Comparison of ENCODE assay signal across 8 mouse cellular contexts in the genomic region with DNA sequence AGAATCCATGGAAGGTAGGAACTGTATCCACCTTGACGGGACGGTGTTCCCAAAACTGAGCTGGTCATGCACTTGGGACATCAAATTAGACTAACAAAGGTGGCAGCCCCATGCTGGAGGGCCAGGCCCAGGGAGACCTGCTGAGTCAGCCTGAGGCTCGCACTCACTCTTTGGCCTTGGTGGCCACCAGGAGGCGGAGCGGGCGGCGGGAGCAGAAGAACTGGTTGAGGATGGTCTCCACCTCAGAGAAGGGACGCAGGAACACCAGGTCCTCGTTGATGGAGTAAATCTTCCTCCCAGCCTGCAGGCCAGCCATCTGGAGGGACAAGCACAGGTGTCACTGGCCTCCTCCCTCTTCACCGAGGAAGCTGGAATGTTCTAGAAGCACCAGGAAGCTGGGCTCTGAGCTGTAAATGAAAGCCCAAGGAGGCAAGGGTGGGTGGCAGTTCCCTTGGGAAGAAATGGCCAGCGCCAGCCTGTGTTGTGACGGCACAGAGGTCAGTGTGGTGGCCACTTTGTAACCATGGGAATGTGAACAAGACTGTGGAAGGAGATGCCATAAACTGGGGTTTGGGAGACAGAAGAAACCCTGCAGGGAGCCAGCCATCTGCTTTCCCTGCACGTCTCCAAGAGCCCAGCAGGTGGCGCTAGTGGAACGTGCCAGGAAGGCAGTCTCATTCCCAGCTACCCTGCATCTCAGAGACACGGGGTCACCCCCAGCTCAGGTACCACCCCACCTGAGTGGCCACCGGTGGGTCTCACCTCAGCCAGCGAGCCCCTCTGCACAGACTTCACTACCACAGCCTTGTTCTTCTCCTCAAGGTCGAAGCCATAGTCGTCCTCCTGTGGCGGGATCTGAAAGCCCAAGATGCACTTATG.
DNase-seq lines count a peak whose midpoint lies in the region; ATAC-seq and TF ChIP-seq lines count a peak whose summit lies in the region.

No protein-coding gene starts in this region.

- no peaks in the 10 kb centered on the region for H3K9me3 ChIP-seq in embryonic facial prominence, embryonic 12.5 days
- H3K9me3 ChIP-seq in heart, embryonic 16.5 days (replicated peaks; ENCODE audit: control insufficient read depth, low read length) = no peaks in the 10 kb centered on the region
- H3K9me3 ChIP-seq in lung, embryonic 14.5 days (ENCODE audit: low read depth, low read length) = no peaks in the 10 kb centered on the region

- no peak overlapping the region for H3K4me3 ChIP-seq in embryonic facial prominence, embryonic 12.5 days
- no peak overlapping the region for H3K4me3 ChIP-seq in heart, embryonic 16.5 days (ENCODE audit: low read length)
- H3K4me3 ChIP-seq in lung, embryonic 14.5 days (ENCODE audit: low read depth, low read length) = no peak overlapping the region
- H3K4me3 ChIP-seq in thymus, adult 2 months (ENCODE audit: control insufficient read depth, insufficient read depth, low read length) = no peak overlapping the region

- H3K27me3 ChIP-seq in embryonic facial prominence, embryonic 12.5 days = no peaks in the 10 kb centered on the region
- H3K27me3 ChIP-seq in heart, embryonic 16.5 days (ENCODE audit: control insufficient read depth, insufficient read depth, low read length) = no peaks in the 10 kb centered on the region
- H3K27me3 ChIP-seq in lung, embryonic 14.5 days (ENCODE audit: insufficient read depth, low read length) = no peaks in the 10 kb centered on the region
- H3K27me3 ChIP-seq in thymus, adult 2 months (ENCODE audit: control insufficient read depth, insufficient read depth, low read length) = no peaks in the 10 kb centered on the region

- no peak overlapping the region for H3K27ac ChIP-seq in embryonic facial prominence, embryonic 12.5 days
- no peak overlapping the region for H3K27ac ChIP-seq in heart, embryonic 16.5 days (ENCODE audit: low read length)
- H3K27ac ChIP-seq in lung, embryonic 14.5 days (ENCODE audit: low read depth) = no peak overlapping the region
- no peak overlapping the region for H3K27ac ChIP-seq in thymus, adult 2 months (ENCODE audit: control insufficient read depth, insufficient read depth, low read length)

- WGBS in embryonic facial prominence, embryonic 12.5 days = 41% methylated on average over 21 of the region's 21 CpGs
- WGBS in heart, embryonic 16.5 days = 45% methylated on average over 21 of the region's 21 CpGs
- 46% methylated on average over 21 of the region's 21 CpGs for WGBS in lung, embryonic 14.5 days
- WGBS in thymus, adult 2 months = 67% methylated on average over 21 of the region's 21 CpGs

- TF ChIP-seq CTCF in lung, embryonic 14.5 days (IDR thresholded peaks at IDR 0.05; ENCODE audit: low read depth) = peak; percentile 99
- peak; percentile 95 for TF ChIP-seq CTCF in thymus, adult 2 months (IDR thresholded peaks at IDR 0.05; ENCODE audit: borderline replicate concordance, control insufficient read depth, extremely low read depth, insufficient read depth, low read length, poor library complexity)

- no peak overlapping the region for H3K4me2 ChIP-seq in embryonic facial prominence, embryonic 12.5 days (replicated peaks)
- H3K4me2 ChIP-seq in heart, embryonic 16.5 days (ENCODE audit: low read depth, low read length) = no peak overlapping the region
- H3K4me2 ChIP-seq in lung, embryonic 14.5 days = no peak overlapping the region

- peaks cover 28% of the 10 kb centered on the region for H3K36me3 ChIP-seq in embryonic facial prominence, embryonic 12.5 days
- peaks cover 3% of the 10 kb centered on the region; the same call in 1 of the 2 replicates for H3K36me3 ChIP-seq in heart, embryonic 16.5 days (ENCODE audit: control insufficient read depth, insufficient read depth)
- no peaks in the 10 kb centered on the region for H3K36me3 ChIP-seq in lung, embryonic 14.5 days (ENCODE audit: insufficient read depth)
- H3K36me3 ChIP-seq in thymus, adult 2 months (ENCODE audit: control insufficient read depth, insufficient read depth, low read length) = peaks cover 35% of the 10 kb centered on the region

- ATAC-seq in embryonic facial prominence, embryonic 12.5 days (ENCODE audit: insufficient number of reproducible peaks, insufficient read depth, low FRiP score, low TSS enrichment) = peak; percentile 32
- ATAC-seq in heart, embryonic 16.5 days (replicated peaks; ENCODE audit: extremely low read depth, insufficient read depth, low FRiP score) = peak; percentile 28; the same call in 1 of the 2 replicates
- ATAC-seq in lung, embryonic 14.5 days (ENCODE audit: insufficient read depth) = peak; percentile 71

- peak; percentile 65 for DNase-seq in CD4-positive helper T cell, adult 2 months (ENCODE audit: low read depth, low spot score)
- DNase-seq in adrenal gland, postnatal 36 days = peak; percentile 85 to 86
- peak; percentile 85 to 87 for DNase-seq in kidney, postnatal 4 days
- peak; percentile 86 for DNase-seq in lung, embryonic 14.5 days
- peak; percentile 39 for DNase-seq in ovary, adult 18-20 months (ENCODE audit: low spot score)
- peak; percentile 79 for DNase-seq in thymus, adult 2 months

- H3K4me1 ChIP-seq in embryonic facial prominence, embryonic 12.5 days = 0 out of 2 replicates have a peak, but pooled peaks cover 4% of the 10 kb centered on the region
- no peaks in the 10 kb centered on the region for H3K4me1 ChIP-seq in heart, embryonic 16.5 days (ENCODE audit: control insufficient read depth, insufficient read depth, low read length)
- no peaks in the 10 kb centered on the region for H3K4me1 ChIP-seq in lung, embryonic 14.5 days (ENCODE audit: insufficient read depth)
- no peaks in the 10 kb centered on the region for H3K4me1 ChIP-seq in thymus, adult 2 months (replicated peaks; ENCODE audit: control insufficient read depth, insufficient read depth, low read length)

- TF ChIP-seq POLR2A in thymus, adult 2 months (IDR thresholded peaks at IDR 0.05; ENCODE audit: control insufficient read depth, extremely low read depth, insufficient read depth, low read length, poor library complexity) = no peak

- H3K9ac ChIP-seq in embryonic facial prominence, embryonic 12.5 days = no peak overlapping the region
- H3K9ac ChIP-seq in heart, embryonic 16.5 days (ENCODE audit: low read length) = no peak overlapping the region
- H3K9ac ChIP-seq in lung, embryonic 14.5 days = no peak overlapping the region
